Mouse (Mus musculus) embryonic facial prominence, embryonic 12.5 days (tissue): ENCODE data around the gene Tktl2. TPM values are rescaled to one million over a fixed set of nuclear protein-coding genes. Genes with fewer than 3 reads are reported as not detected.

Source experiments
- ATAC-seq: fragments of 200-750 bp; cut with Nextera tagmentation; 2 replicates; pipeline ENCODE4 v1.8.0; 2017; ENCODE audit not compliant: insufficient number of reproducible peaks, insufficient read depth, low FRiP score, low TSS enrichment
- H3K27ac ChIP-seq: fragments of 300-500 bp; sonication (generic); 2 replicates; pipeline ENCODE4 v1.5.1; 2016; ENCODE audit warnings: mild to moderate bottlenecking
- H3K27me3 ChIP-seq: fragments of 300-500 bp; sonication (generic); 2 replicates; pipeline ENCODE4 v1.6.1; 2016; ENCODE audit warnings: mild to moderate bottlenecking, moderate library complexity
- H3K36me3 ChIP-seq: fragments of 300-500 bp; sonication (generic); 2 replicates; pipeline ENCODE4 v1.6.1; 2016; ENCODE audit warnings: mild to moderate bottlenecking
- H3K4me1 ChIP-seq: fragments of 300-500 bp; sonication (generic); 2 replicates; pipeline ENCODE4 v1.6.1; 2016
- H3K4me2 ChIP-seq: fragments of 300-500 bp; sonication (generic); replicated peaks from 2 replicates; pipeline ENCODE4 v1.6.1; 2016; ENCODE audit warnings: mild to moderate bottlenecking, moderate library complexity
- H3K4me3 ChIP-seq: fragments of 300-500 bp; sonication (generic); 2 replicates; pipeline ENCODE4 v1.5.1; 2016; ENCODE audit warnings: mild to moderate bottlenecking
- H3K9ac ChIP-seq: fragments of 300-500 bp; sonication (generic); 2 replicates; pipeline ENCODE4 v1.6.1; 2016; ENCODE audit warnings: mild to moderate bottlenecking, moderate library complexity
- H3K9me3 ChIP-seq: fragments of 300-500 bp; sonication (generic); 2 replicates; pipeline ENCODE4 v1.6.1; 2016; ENCODE audit warnings: mild to moderate bottlenecking, moderate library complexity
- WGBS: fragments of 180-500 bp; shearing (Covaris S2); methylation state at CpG from one replicate; pipeline ENCODE4 v1.1.7; 2016; 5-methylcytosine and 5-hydroxymethylcytosine counted together
- polyA plus RNA-seq: library from polyadenylated mRNA; unstranded; fragments of >200 nt; fragmentation: Nextera tagmentation; extraction: Ambion mirVana; gene quantifications from 2 replicates; pipeline ENCODE4 v1.2.1, GENCODE M21; 2016

Gene Tktl2
- polyA plus RNA-seq, 1 experiment from 2014 or later, result not detected

DNA sequence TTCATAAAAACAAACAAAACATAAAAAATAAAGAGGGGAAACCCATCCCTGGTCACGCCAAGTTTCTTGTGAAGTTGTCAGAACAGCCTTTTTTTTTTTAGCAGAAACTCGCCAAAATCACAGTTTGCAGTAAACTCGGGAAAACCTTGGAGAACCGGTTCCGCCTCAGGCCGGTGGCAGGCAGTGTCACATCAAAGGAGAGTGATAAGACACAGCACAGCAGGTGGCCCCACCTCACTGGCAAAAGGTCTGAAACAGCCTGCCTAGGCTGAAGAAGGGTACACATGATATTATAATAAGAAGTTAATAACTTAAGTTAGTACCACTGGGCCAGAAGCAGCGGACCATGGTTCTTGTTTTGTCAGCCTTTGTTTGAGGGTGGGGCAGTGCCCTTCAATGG, 38.5 kb downstream of the Tktl2 start:
- H3K27me3 ChIP-seq, result no peaks in the 10 kb centered on the region
- H3K27ac ChIP-seq, result no peak overlapping the region
- no peak overlapping the region for H3K4me3 ChIP-seq
- no peak overlapping the region for H3K4me2 ChIP-seq
- H3K9ac ChIP-seq, result no peak overlapping the region
- 16% methylated on average over 7 of the region's 7 CpGs for WGBS
- H3K36me3 ChIP-seq, result no peaks in the 10 kb centered on the region
- ATAC-seq, result no peak
- H3K4me1 ChIP-seq, result no peaks in the 10 kb centered on the region
- no peaks in the 10 kb centered on the region for H3K9me3 ChIP-seq

Other genes with a start within 250 kb of the Tktl2 start
- gene Tma16, start 25.2 kb upstream of the Tktl2 start, polyA plus RNA-seq, result 17.0 and 17.5 TPM in 2 replicates
- 0.18 TPM in 1 of 2 replicates, not detected in the other for gene Npy5r, start 176.4 kb downstream of the Tktl2 start, polyA plus RNA-seq
- 1.7 and 2.4 TPM in 2 replicates for gene Npy1r, start 185.4 kb downstream of the Tktl2 start, polyA plus RNA-seq